Mouse (Mus musculus): ENCODE measurements around the gene Kcnk6. TPM values are rescaled to one million over a fixed set of nuclear protein-coding genes. Genes with fewer than 3 reads are reported as not detected.
A peak's percentile ranks its signal among the peaks of the same experiment; 100 is the strongest.

Kcnk6 gene
- 1.5 and 1.8 TPM in 2 replicates for polyA plus RNA-seq (2015; fragmentation: Nextera tagmentation; extraction: Ambion mirVana)

GRCm38 (mm10) chr7:29232247-29233013, at the start of gene Kcnk6:
Gene Kcnk6, minus strand, starts transcription at chr7:29232515.
- peak; percentile 29 for ATAC-seq
- H3K4me2 ChIP-seq (replicated peaks; ENCODE audit: low read depth): peak within 1 kb of the TSS; percentile 88
- peak within 1 kb of the TSS; percentile 58; the same call in 1 of the 2 replicates for H3K27ac ChIP-seq (ENCODE audit: low read depth, low read length)
- no peaks in the 10 kb centered on the region for H3K4me1 ChIP-seq (replicated peaks; ENCODE audit: control insufficient read depth, insufficient read depth, low read length)
- peak within 1 kb of the TSS; percentile 54 for H3K9ac ChIP-seq (ENCODE audit: low read depth, low read length)
- no peaks in the 10 kb centered on the region for H3K9me3 ChIP-seq (ENCODE audit: control insufficient read depth)
- H3K27me3 ChIP-seq (replicated peaks; ENCODE audit: control insufficient read depth, insufficient read depth, low read length): no peaks in the 10 kb centered on the region
- WGBS: 2% methylated on average over 62 of the region's 62 CpGs
- TF ChIP-seq CTCF (IDR thresholded peaks at IDR 0.05; ENCODE audit: low read depth): no peak
- H3K36me3 ChIP-seq (ENCODE audit: control insufficient read depth, insufficient read depth): no peaks in the 10 kb centered on the region
- peak within 1 kb of the TSS; percentile 52 for H3K4me3 ChIP-seq (ENCODE audit: low read depth, low read length)

- peak within 1 kb of the TSS; percentile 71 for H3K4me3 ChIP-seq (ENCODE audit: low read depth, low read length)
- no peaks in the 10 kb centered on the region for H3K27me3 ChIP-seq (replicated peaks; ENCODE audit: control insufficient read depth, insufficient read depth, low read length)
- ATAC-seq: peak; percentile 91
- no peaks in the 10 kb centered on the region for H3K36me3 ChIP-seq (ENCODE audit: control insufficient read depth, insufficient read depth)
- H3K27ac ChIP-seq (ENCODE audit: low read depth, low read length): peak within 1 kb of the TSS; percentile 94
- peak within 1 kb of the TSS; percentile 70 for H3K4me2 ChIP-seq (replicated peaks; ENCODE audit: low read depth)
- peak within 1 kb of the TSS; percentile 91 for H3K9ac ChIP-seq (ENCODE audit: low read depth, low read length)
- H3K9me3 ChIP-seq (ENCODE audit: control insufficient read depth): no peaks in the 10 kb centered on the region
- no peaks in the 10 kb centered on the region; the same call in 1 of the 2 replicates for H3K4me1 ChIP-seq (replicated peaks; ENCODE audit: control insufficient read depth, insufficient read depth, low read length)
- under 1% methylated on average over 76 of the region's 80 CpGs for WGBS
- TF ChIP-seq CTCF (IDR thresholded peaks at IDR 0.05; ENCODE audit: low read depth): peak; percentile 66
Observed at GRCm38 (mm10) chr7:29281201-29282073, 49.1 kb upstream of the Kcnk6 start, which contains the start of gene Spint2. Gene Spint2, minus strand, starts transcription at chr7:29281912.

GRCm38 (mm10) chr7:29280801-29281200, 48.5 kb upstream of the Kcnk6 start:
- peak overlapping the region; percentile 94 for H3K27ac ChIP-seq (ENCODE audit: low read depth, low read length)
- H3K36me3 ChIP-seq (ENCODE audit: control insufficient read depth, insufficient read depth): no peaks in the 10 kb centered on the region
- peak overlapping the region; percentile 70 for H3K4me2 ChIP-seq (replicated peaks; ENCODE audit: low read depth)
- peak overlapping the region; percentile 71 for H3K4me3 ChIP-seq (ENCODE audit: low read depth, low read length)
- H3K9me3 ChIP-seq (ENCODE audit: control insufficient read depth): no peaks in the 10 kb centered on the region
- H3K9ac ChIP-seq (ENCODE audit: low read depth, low read length): peak overlapping the region; percentile 91
- WGBS: 8% methylated on average over 13 of the region's 13 CpGs
- ATAC-seq: peak; percentile 19; the same call in 1 of the 2 replicates
- H3K4me1 ChIP-seq (replicated peaks; ENCODE audit: control insufficient read depth, insufficient read depth, low read length): no peaks in the 10 kb centered on the region; the same call in 1 of the 2 replicates
- no peaks in the 10 kb centered on the region for H3K27me3 ChIP-seq (replicated peaks; ENCODE audit: control insufficient read depth, insufficient read depth, low read length)
- TF ChIP-seq CTCF (IDR thresholded peaks at IDR 0.05; ENCODE audit: low read depth): no peak

- Histone ChIP-seq H3K9ac (ENCODE audit: low read depth, low read length) (peak overlapping the region; percentile 91; the same call in 1 of the 2 replicates), H3K4me1 (replicated peaks; ENCODE audit: control insufficient read depth, insufficient read depth, low read length) (no peaks in the 10 kb centered on the region; the same call in 1 of the 2 replicates), H3K9me3 (ENCODE audit: control insufficient read depth) (no peaks in the 10 kb centered on the region), H3K36me3 (ENCODE audit: control insufficient read depth, insufficient read depth) (no peaks in the 10 kb centered on the region), H3K27me3 (replicated peaks; ENCODE audit: control insufficient read depth, insufficient read depth, low read length) (no peaks in the 10 kb centered on the region), H3K4me3 (ENCODE audit: low read depth, low read length) (peak overlapping the region; percentile 71), H3K4me2 (replicated peaks; ENCODE audit: low read depth) (peak overlapping the region; percentile 70), H3K27ac (ENCODE audit: low read depth, low read length) (peak overlapping the region; percentile 94)
- no peak for TF ChIP-seq CTCF (IDR thresholded peaks at IDR 0.05; ENCODE audit: low read depth)
- WGBS: 27% methylated on average over 8 of the region's 8 CpGs
- 0 out of 2 replicates have a peak, but pooled peaks have one; percentile 14 for ATAC-seq
Observed at GRCm38 (mm10) chr7:29279924-29280323, 47.6 kb upstream of the Kcnk6 start.

GRCm38 (mm10) chr7:29279261-29279660, 46.9 kb upstream of the Kcnk6 start:
- no peaks in the 10 kb centered on the region for H3K27me3 ChIP-seq (replicated peaks; ENCODE audit: control insufficient read depth, insufficient read depth, low read length)
- ATAC-seq: no peak
- no peak for TF ChIP-seq CTCF (IDR thresholded peaks at IDR 0.05; ENCODE audit: low read depth)
- H3K4me3 ChIP-seq (ENCODE audit: low read depth, low read length): peak overlapping the region; percentile 71; the same call in 1 of the 2 replicates
- no peaks in the 10 kb centered on the region; the same call in 1 of the 2 replicates for H3K4me1 ChIP-seq (replicated peaks; ENCODE audit: control insufficient read depth, insufficient read depth, low read length)
- no peaks in the 10 kb centered on the region for H3K36me3 ChIP-seq (ENCODE audit: control insufficient read depth, insufficient read depth)
- H3K9ac ChIP-seq (ENCODE audit: low read depth, low read length): 0 out of 2 replicates have a peak overlapping the region, but pooled peaks have one; percentile 91
- H3K27ac ChIP-seq (ENCODE audit: low read depth, low read length): peak overlapping the region; percentile 94; the same call in 1 of the 2 replicates
- H3K4me2 ChIP-seq (replicated peaks; ENCODE audit: low read depth): peak overlapping the region; percentile 70
- H3K9me3 ChIP-seq (ENCODE audit: control insufficient read depth): no peaks in the 10 kb centered on the region

All from intestine, postnatal 0 days (tissue).